Mouse (Mus musculus) heart, adult 2 months (tissue): ENCODE results near the gene Adipor1. TPM values are rescaled to one million over a fixed set of nuclear protein-coding genes. Genes with fewer than 3 reads are reported as not detected.
"Not testable (repeated sequence)": the region's sequence is repeated elsewhere in the genome, so short reads cannot be mapped to it uniquely, and the experiment has no call there.

Source experiments
- DNase-seq, 2 experiments: peaks; one replicate each; pipeline ENCODE4 v3.0.0; 2021
- H3K27ac ChIP-seq: fragments of 200-600 bp; 2 replicates; pipeline ENCODE4 v1.8.1; 2022
- H3K27me3 ChIP-seq: fragments of 200-500 bp; 2 replicates; pipeline ENCODE4 v1.6.1; 2012; ENCODE audit warnings: mild to moderate bottlenecking, low read length, inconsistent platforms, mixed read lengths; ENCODE audit not compliant: control insufficient read depth, insufficient read depth
- H3K36me3 ChIP-seq: fragments of 200-500 bp; 2 replicates; pipeline ENCODE4 v1.6.1; 2012; ENCODE audit warnings: low read length, inconsistent platforms; ENCODE audit not compliant: control insufficient read depth, insufficient read depth
- H3K4me1 ChIP-seq: fragments of 200-500 bp; 2 replicates; pipeline ENCODE4 v1.6.1; 2011; ENCODE audit warnings: low read length; ENCODE audit not compliant: control insufficient read depth, insufficient read depth
- H3K4me3 ChIP-seq: fragments of 200-600 bp; 2 replicates; pipeline ENCODE4 v1.8.1; 2022
- H3K79me2 ChIP-seq: fragments of 200-500 bp; replicated peaks from 2 replicates; pipeline ENCODE4 v1.6.1; 2012; ENCODE audit warnings: mild to moderate bottlenecking, inconsistent platforms, low read length, moderate library complexity, mixed read lengths; ENCODE audit not compliant: control insufficient read depth, insufficient read depth
- H3K9ac ChIP-seq: fragments of 200-500 bp; 2 replicates; pipeline ENCODE4 v1.6.1; 2012; ENCODE audit warnings: low read depth, mild to moderate bottlenecking, control low read depth, inconsistent platforms, low read length, mixed read lengths
- CTCF ChIP-seq: fragments of 200-600 bp; IDR thresholded peaks from 2 replicates; pipeline ENCODE4 v1.8.1; 2022; ENCODE audit warnings: antibody characterized with exemption, mild to moderate bottlenecking, moderate library complexity
- EP300 ChIP-seq: fragments of 200-500 bp; IDR thresholded peaks from 2 replicates; pipeline ENCODE4 v1.6.1; 2011; ENCODE audit warnings: low read depth, low read length, control low read depth; ENCODE audit not compliant: insufficient read depth
- POLR2A ChIP-seq: fragments of 200-500 bp; IDR thresholded peaks from 2 replicates; pipeline ENCODE4 v1.6.1; 2011; ENCODE audit warnings: mild to moderate bottlenecking, low read depth, low read length, control low read depth; ENCODE audit not compliant: insufficient read depth
- WGBS: fragments of 180-500 bp; shearing (Covaris S2); methylation state at CpG from one replicate; pipeline ENCODE4 v1.1.7; 2018; 5-methylcytosine and 5-hydroxymethylcytosine counted together
- intact Hi-C: fragments of 180-260 bp; cut with DNase I; formaldehyde crosslinking; loops from one replicate; pipeline ENCODE4 v1.15.1; 2025
- polyA plus RNA-seq: library from polyadenylated mRNA; depleted of rRNA; stranded (reverse); fragments of >200 nt; gene quantifications from 2 replicates; pipeline ENCODE4 v1.2.3, GENCODE M21; 2012
- total RNA-seq, 2 experiments: library from RNA; stranded (reverse); gene quantifications; 2 replicates each; pipeline ENCODE4 v1.2.3; 2021

Adipor1 gene
- total and polyA plus RNA-seq, 3 experiments = 140 to 148 (median 140) TPM

DNA sequence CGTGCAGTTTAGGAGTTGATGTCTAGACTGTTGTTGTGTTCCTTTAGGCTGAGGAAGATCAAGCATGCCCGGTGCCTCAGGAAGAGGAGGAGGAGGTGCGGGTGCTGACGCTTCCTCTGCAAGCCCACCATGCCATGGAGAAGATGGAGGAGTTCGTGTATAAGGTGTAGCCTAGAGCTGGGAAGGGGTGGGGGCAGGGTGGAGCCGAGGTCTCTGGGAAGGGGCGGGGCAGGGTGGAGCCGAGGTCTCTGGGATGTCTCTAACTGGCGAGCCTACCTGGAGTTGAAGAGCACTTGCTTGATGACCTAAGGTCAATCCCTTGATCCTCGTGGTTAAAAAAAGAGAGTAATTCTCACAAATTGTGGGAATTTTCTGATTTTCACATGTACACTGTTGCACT is 8.7 kb downstream of the Adipor1 start:
- TF ChIP-seq EP300 (no peak), CTCF (no peak), POLR2A (no peak)
- Histone ChIP-seq H3K9ac (no peak overlapping the region), H3K4me1 (peaks cover 11% of the 10 kb centered on the region), H3K27me3 (no peaks in the 10 kb centered on the region), H3K36me3 (peaks cover 16% of the 10 kb centered on the region), H3K79me2 (peaks cover 10% of the 10 kb centered on the region), H3K27ac (no peak overlapping the region), H3K4me3 (no peak overlapping the region)
- intact Hi-C loops = no loop called here
- WGBS = 54% methylated on average over 10 of the region's 10 CpGs
- DNase-seq = no peak

DNA sequence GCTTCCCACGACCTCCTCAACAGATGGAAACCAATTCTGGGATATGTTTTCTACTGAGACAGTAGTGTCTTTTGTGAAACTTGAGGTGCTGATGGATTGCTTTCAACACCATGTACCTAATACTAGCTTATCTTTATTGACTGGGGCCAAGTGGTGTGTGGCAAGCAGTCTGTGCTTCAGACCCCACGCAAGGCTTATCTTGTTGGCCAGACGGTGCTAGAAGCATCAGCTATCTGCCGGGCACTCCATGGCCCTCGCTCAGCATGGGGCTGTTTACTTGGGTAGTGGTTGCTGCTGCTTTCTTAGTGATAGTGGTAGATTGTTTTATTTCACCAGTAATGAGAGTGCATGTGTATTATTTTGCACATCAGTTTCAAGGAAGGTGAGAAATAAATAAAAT is 11.1 kb downstream of the Adipor1 start:
- WGBS = 32% methylated on average over 5 of the region's 5 CpGs
- Histone ChIP-seq H3K27me3 (no peaks in the 10 kb centered on the region), H3K9ac (no peak overlapping the region), H3K27ac (no peak overlapping the region), H3K79me2 (peaks cover 4% of the 10 kb centered on the region), H3K4me1 (no peaks in the 10 kb centered on the region), H3K36me3 (peaks cover under 1% of the 10 kb centered on the region), H3K4me3 (no peak overlapping the region)
- peak in 1 of 2 experiments; percentile 34 for DNase-seq
- intact Hi-C loops = no loop called here
- TF ChIP-seq CTCF = no peak
- no peak for TF ChIP-seq POLR2A
- no peak for TF ChIP-seq EP300

DNA sequence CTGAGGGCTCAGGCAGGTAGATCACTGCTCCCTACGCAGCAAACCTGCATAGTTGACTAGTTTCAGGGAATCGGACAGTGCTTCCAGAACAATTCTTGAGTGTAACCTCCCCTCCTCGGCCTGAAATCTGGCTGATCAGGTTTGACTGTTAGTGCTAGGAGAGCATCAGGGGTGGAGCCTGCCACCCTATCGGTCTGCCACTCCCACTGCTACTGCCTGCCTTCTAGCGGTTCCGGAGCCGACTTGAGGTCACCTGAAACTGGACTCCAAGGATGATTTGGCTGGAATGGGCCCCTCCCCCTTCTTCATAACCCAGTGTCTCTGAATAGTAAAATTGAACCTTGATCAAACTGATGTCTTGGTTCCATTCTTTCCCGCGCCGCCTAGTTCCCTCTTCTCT is 17.8 kb downstream of the Adipor1 start:
- intact Hi-C loops = no loop called here
- H3K4me3 ChIP-seq = no peak overlapping the region
- H3K4me1 ChIP-seq = no peaks in the 10 kb centered on the region; the same call in 1 of the 2 replicates
- no peak overlapping the region for H3K9ac ChIP-seq
- WGBS = 84% methylated on average over 10 of the region's 10 CpGs
- TF ChIP-seq POLR2A (no peak), EP300 (no peak), CTCF (no peak)
- no peaks in the 10 kb centered on the region; the same call in 1 of the 2 replicates for H3K36me3 ChIP-seq
- 0 out of 2 replicates have a peak, but pooled peaks cover under 1% of the 10 kb centered on the region for H3K79me2 ChIP-seq
- H3K27me3 ChIP-seq = no peaks in the 10 kb centered on the region
- DNase-seq = no peak
- no peak overlapping the region for H3K27ac ChIP-seq

DNA sequence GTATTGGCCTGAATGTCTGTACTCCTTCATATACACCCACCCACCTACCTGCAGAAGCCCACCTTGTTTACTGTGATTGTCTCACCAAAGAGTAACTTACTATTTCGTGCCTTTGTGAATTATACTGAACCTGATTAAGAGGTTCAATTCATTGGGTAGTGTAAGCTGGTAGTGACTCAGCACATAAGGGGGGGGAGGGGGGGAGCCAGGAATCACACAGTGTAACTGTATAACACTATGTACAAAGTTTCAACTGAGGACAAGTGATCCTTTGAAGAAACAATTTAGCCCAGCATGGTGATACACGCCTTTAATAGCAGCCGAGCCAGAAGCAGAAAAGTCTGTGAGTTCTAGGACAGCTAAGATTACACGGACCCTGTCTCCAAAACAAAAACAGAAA is 18.3 kb downstream of the Adipor1 start:
- Histone ChIP-seq H3K27ac (no peak overlapping the region), H3K27me3 (no peaks in the 10 kb centered on the region), H3K36me3 (no peaks in the 10 kb centered on the region; the same call in 1 of the 2 replicates), H3K9ac (no peak overlapping the region), H3K79me2 (no peaks in the 10 kb centered on the region), H3K4me1 (no peaks in the 10 kb centered on the region; the same call in 1 of the 2 replicates), H3K4me3 (no peak overlapping the region)
- TF ChIP-seq CTCF (no peak), POLR2A (no peak), EP300 (no peak)
- no peak for DNase-seq
- 88% methylated on average over 4 of the region's 4 CpGs for WGBS
- intact Hi-C loops = no loop called here

GRCm38 (mm10) chr1:134435414-134435813 is 20.2 kb downstream of the Adipor1 start:
- no peaks in the 10 kb centered on the region for H3K79me2 ChIP-seq
- no peaks in the 10 kb centered on the region for H3K27me3 ChIP-seq
- H3K27ac ChIP-seq = no peak overlapping the region
- no peak for TF ChIP-seq EP300
- TF ChIP-seq CTCF = peak; percentile 67
- DNase-seq = no peak
- no peak overlapping the region for H3K4me3 ChIP-seq
- no peak overlapping the region for H3K9ac ChIP-seq
- H3K4me1 ChIP-seq = no peaks in the 10 kb centered on the region; the same call in 1 of the 2 replicates
- no peaks in the 10 kb centered on the region; the same call in 1 of the 2 replicates for H3K36me3 ChIP-seq
- 36% methylated on average over 4 of the region's 4 CpGs for WGBS
- intact Hi-C loops = no loop called here

GRCm38 (mm10) chr1:134440437-134440836 is 25.3 kb downstream of the Adipor1 start:
- Histone ChIP-seq H3K9ac (no peak overlapping the region), H3K27ac (no peak overlapping the region), H3K27me3 (no peaks in the 10 kb centered on the region), H3K4me3 (no peak overlapping the region), H3K79me2 (no peaks in the 10 kb centered on the region), H3K4me1 (no peaks in the 10 kb centered on the region; the same call in 1 of the 2 replicates), H3K36me3 (no peaks in the 10 kb centered on the region)
- 84% methylated on average over 6 of the region's 6 CpGs for WGBS
- intact Hi-C loops = no loop called here
- DNase-seq = no peak
- no peak for TF ChIP-seq POLR2A
- no peak for TF ChIP-seq EP300
- no peak for TF ChIP-seq CTCF

GRCm38 (mm10) chr1:134441737-134442136 is 26.6 kb downstream of the Adipor1 start:
- intact Hi-C loops, H3K9ac ChIP-seq, H3K4me1 ChIP-seq, H3K27ac ChIP-seq, H3K79me2 ChIP-seq, H3K27me3 ChIP-seq, DNase-seq, H3K4me3 ChIP-seq, H3K36me3 ChIP-seq: not testable (repeated sequence)
- WGBS = 94% methylated on average over 8 of the region's 10 CpGs
